Comparison of ENCODE assay signal across 22 mouse cellular contexts in the genomic region with DNA sequence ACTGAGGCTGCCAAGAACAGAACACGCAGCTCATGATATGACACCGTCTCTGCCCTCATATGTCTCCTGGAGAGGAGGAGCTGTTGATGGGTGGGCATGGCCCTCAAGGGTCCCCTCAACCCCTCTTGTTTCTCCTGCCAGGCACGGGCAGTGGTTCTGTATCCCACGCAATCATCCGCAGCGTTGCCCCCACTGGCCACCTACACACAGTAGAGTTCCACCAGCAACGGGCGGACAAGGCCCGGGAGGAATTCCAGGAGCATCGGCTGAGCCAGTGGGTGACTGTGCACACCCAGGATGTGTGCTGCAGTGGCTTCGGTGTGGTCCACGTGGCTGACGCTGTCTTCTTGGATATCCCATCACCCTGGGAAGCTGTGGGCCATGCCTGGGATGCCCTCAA. TPM values are rescaled to one million over a fixed set of nuclear protein-coding genes. Genes with fewer than 3 reads are reported as not detected.
A peak's percentile ranks its signal among the peaks of the same experiment; 100 is the strongest.
DNase-seq lines count a peak whose midpoint lies in the region; ATAC-seq and TF ChIP-seq lines count a peak whose summit lies in the region.
"Had no signal": no experiment of that assay in that cellular context is flagged by ENCODE, and none has a peak within 500 bp of the region (broad histone marks: within the 10 kb centered on the region; RNA-seq: fewer than 3 reads in every experiment).

No protein-coding gene starts in this region.

- H3K4me1 ChIP-seq in lung, embryonic 16.5 days (replicated peaks; ENCODE audit: control insufficient read depth, insufficient read depth, low read length): peaks cover 23% of the 10 kb centered on the region
- peaks cover 42% of the 10 kb centered on the region for H3K4me1 ChIP-seq in intestine, embryonic 16.5 days (ENCODE audit: control insufficient read depth, insufficient read depth, low read length)

- intact Hi-C loops in gastrocnemius, adult 2 months (cut with DNase I): no loop called here
- intact Hi-C loops in gastrocnemius, postnatal 14 days (cut with DNase I; ENCODE audit: low total_unique reads): no loop called here

- no peak for TF ChIP-seq CTCF in gastrocnemius, adult 2 months (IDR thresholded peaks at IDR 0.05)

- no peak overlapping the region for H3K4me2 ChIP-seq in lung, embryonic 16.5 days (ENCODE audit: low read depth, low read length)
- H3K4me2 ChIP-seq in intestine, embryonic 16.5 days (ENCODE audit: low read depth, low read length): no peak overlapping the region
- H3K4me2 ChIP-seq: forebrain, embryonic 15.5 days; hindbrain, embryonic 13.5 days; midbrain, embryonic 13.5 days; neural tube, embryonic 15.5 days had no signal

- no peaks in the 10 kb centered on the region for H3K9me3 ChIP-seq in lung, embryonic 16.5 days (ENCODE audit: control insufficient read depth, low read length)
- H3K9me3 ChIP-seq in intestine, embryonic 16.5 days (ENCODE audit: control insufficient read depth, low read length): no peaks in the 10 kb centered on the region
- H3K9me3 ChIP-seq: forebrain, embryonic 15.5 days; hindbrain, embryonic 13.5 days; midbrain, embryonic 13.5 days; neural tube, embryonic 15.5 days had no signal

- no peak overlapping the region for H3K9ac ChIP-seq in lung, embryonic 16.5 days (ENCODE audit: low read length)
- H3K9ac ChIP-seq in intestine, embryonic 16.5 days (ENCODE audit: low read depth, low read length): 0 out of 2 replicates have a peak overlapping the region, but pooled peaks have one; percentile 38
- H3K9ac ChIP-seq: forebrain, embryonic 15.5 days; hindbrain, embryonic 13.5 days; midbrain, embryonic 13.5 days; neural tube, embryonic 15.5 days had no signal

- peak overlapping the region; percentile 72 for H3K27ac ChIP-seq in gastrocnemius, adult 2 months
- peak overlapping the region; percentile 86 for H3K27ac ChIP-seq in lung, embryonic 16.5 days (ENCODE audit: low read length)
- H3K27ac ChIP-seq in intestine, embryonic 16.5 days (ENCODE audit: low read length): peak overlapping the region; percentile 81
- H3K27ac ChIP-seq: forebrain, embryonic 15.5 days; heart, adult 2 months; hindbrain, embryonic 13.5 days; kidney, postnatal 0 days; macrophage; midbrain, embryonic 13.5 days; neural tube, embryonic 15.5 days had no signal

- H3K27me3 ChIP-seq in lung, embryonic 16.5 days (ENCODE audit: control insufficient read depth, insufficient read depth, low read depth, low read length): no peaks in the 10 kb centered on the region
- H3K27me3 ChIP-seq in intestine, embryonic 16.5 days (replicated peaks; ENCODE audit: control insufficient read depth, insufficient read depth, low read length): no peaks in the 10 kb centered on the region
- H3K27me3 ChIP-seq: forebrain, embryonic 15.5 days; hindbrain, embryonic 13.5 days; midbrain, embryonic 13.5 days; neural tube, embryonic 15.5 days had no signal

- no peak for ATAC-seq in lung, embryonic 16.5 days (ENCODE audit: low read depth)
- ATAC-seq in intestine, embryonic 16.5 days: no peak
- ATAC-seq: forebrain, embryonic 15.5 days; midbrain, embryonic 13.5 days had no signal

- WGBS in lung, embryonic 16.5 days: 91% methylated on average over 13 of the region's 13 CpGs
- WGBS in intestine, embryonic 16.5 days: 90% methylated on average over 13 of the region's 13 CpGs

- H3K4me3 ChIP-seq in gastrocnemius, adult 2 months: no peak overlapping the region
- H3K4me3 ChIP-seq in lung, embryonic 16.5 days (ENCODE audit: low read length): no peak overlapping the region
- H3K4me3 ChIP-seq in intestine, embryonic 16.5 days (ENCODE audit: low read length): no peak overlapping the region
- H3K4me3 ChIP-seq: erythroblast, embryonic 14.5 days; forebrain, embryonic 15.5 days; heart, adult 2 months; hindbrain, embryonic 13.5 days; midbrain, embryonic 13.5 days; myocyte; neural tube, embryonic 15.5 days had no signal

- DNase-seq in gastrocnemius, adult 2 months: no peak
- no peak for DNase-seq in gastrocnemius, postnatal 14 days
- no peak for DNase-seq in lung, postnatal 10 days
- no peak for DNase-seq in Muller cell, postnatal 12 days (ENCODE audit: inconsistent ontology term)
- no peak for DNase-seq in testis, postnatal 14 days (ENCODE audit: low spot score)
- DNase-seq: B cell, adult 2 months; cerebellum, postnatal 25 days; gastrocnemius, postnatal 10 days; heart, adult 2 months; heart, postnatal 10 days; kidney, adult 11 months; spleen, adult 18-20 months had no signal

- 0 out of 2 replicates have a peak, but pooled peaks cover 3% of the 10 kb centered on the region for H3K36me3 ChIP-seq in lung, embryonic 16.5 days (ENCODE audit: control insufficient read depth, insufficient read depth, low read length)
- H3K36me3 ChIP-seq in intestine, embryonic 16.5 days (ENCODE audit: control insufficient read depth, insufficient read depth, low read length): peaks cover 2% of the 10 kb centered on the region

RNA-seq across cellular contexts. Expression of gene Trmt61a, which starts 2.8 kb away (rescaled TPM):
- 1 to 10 TPM; 3.1 to 3.8 TPM for total RNA-seq in gastrocnemius, adult 2 months (2021)
- total RNA-seq in gastrocnemius, postnatal 14 days (2021): 1 to 10 TPM; 2.7 to 4.7 TPM
- polyA plus RNA-seq in lung, embryonic 16.5 days (2015; fragmentation: Nextera tagmentation; extraction: Ambion mirVana): 7.0 and 7.2 TPM in 2 replicates
- 11.3 and 12.7 TPM in 2 replicates for polyA plus RNA-seq in intestine, embryonic 16.5 days (2015; fragmentation: Nextera tagmentation; extraction: Ambion mirVana)

RNA-seq across cellular contexts. Expression of gene Ckb, which starts 8.5 kb away (rescaled TPM):
- 10 to 100 TPM in 1 of 2 experiments, 1 to 10 TPM in 1; 6.7 to 10.8 TPM for total RNA-seq in gastrocnemius, adult 2 months (2021)
- total RNA-seq in gastrocnemius, postnatal 14 days (2021): 10 to 100 TPM; 19.8 to 32.6 TPM
- polyA plus RNA-seq in lung, embryonic 16.5 days (2015; fragmentation: Nextera tagmentation; extraction: Ambion mirVana): 210 and 218 TPM in 2 replicates
- polyA plus RNA-seq in intestine, embryonic 16.5 days (2015; fragmentation: Nextera tagmentation; extraction: Ambion mirVana): 927 and 953 TPM in 2 replicates

RNA-seq across cellular contexts. Expression of gene Bag5, which starts 32.4 kb away (rescaled TPM):
- 10 to 100 TPM; 14.7 to 19.2 TPM for total RNA-seq in gastrocnemius, adult 2 months (2021)
- 10 to 100 TPM; 14.9 to 17.2 TPM for total RNA-seq in gastrocnemius, postnatal 14 days (2021)
- 50.2 and 50.7 TPM in 2 replicates for polyA plus RNA-seq in lung, embryonic 16.5 days (2015; fragmentation: Nextera tagmentation; extraction: Ambion mirVana)
- polyA plus RNA-seq in intestine, embryonic 16.5 days (2015; fragmentation: Nextera tagmentation; extraction: Ambion mirVana): 43.0 and 46.2 TPM in 2 replicates

RNA-seq across cellular contexts. Expression of gene Apopt1, which starts 32.4 kb away (rescaled TPM):
- 10 to 100 TPM; 37.4 to 46.7 TPM for total RNA-seq in gastrocnemius, adult 2 months (2021)
- total RNA-seq in gastrocnemius, postnatal 14 days (2021): 10 to 100 TPM; 34.2 to 35.6 TPM
- polyA plus RNA-seq in lung, embryonic 16.5 days (2015; fragmentation: Nextera tagmentation; extraction: Ambion mirVana): 45.7 and 47.0 TPM in 2 replicates
- 56.2 and 58.2 TPM in 2 replicates for polyA plus RNA-seq in intestine, embryonic 16.5 days (2015; fragmentation: Nextera tagmentation; extraction: Ambion mirVana)
